Mouse (Mus musculus) MEL (cell line): ENCODE results near the gene Erv3. TPM values are rescaled to one million over a fixed set of nuclear protein-coding genes. Genes with fewer than 3 reads are reported as not detected.

ENCODE experiments used
- DNase-seq: peaks from one replicate; pipeline ENCODE4 v3.0.0; 2011; ENCODE audit warnings: low read depth, low spot score
- H3K27ac ChIP-seq: 2 replicates; pipeline ENCODE4 v1.5.1; 2012; ENCODE audit warnings: low read depth, mild to moderate bottlenecking, control low read depth, low read length, moderate library complexity; ENCODE audit not compliant: control insufficient read depth
- H3K27me3 ChIP-seq, 2 experiments: fragments of 150-350 bp in 1 of 2; sonication (generic) in 1 of 2; 2 replicates each; pipeline ENCODE4 v1.6.1; 2012; ENCODE audit warnings: low read length in 2 of 2, mild to moderate bottlenecking in 2 of 2, improper control_type of control experiment in 1 of 2, moderate library complexity in 1 of 2; ENCODE audit not compliant: insufficient read depth in 2 of 2, control insufficient read depth in 1 of 2
- H3K36me3 ChIP-seq, 2 experiments: 2 replicates each; pipeline ENCODE4 v1.6.1; 2012 to 2014; ENCODE audit warnings: low read length in 2 of 2, improper control_type of control experiment in 1 of 2, inconsistent platforms in 1 of 2, mild to moderate bottlenecking in 1 of 2; ENCODE audit not compliant: insufficient read depth in 2 of 2, control insufficient read depth in 1 of 2
- H3K4me1 ChIP-seq, 2 experiments: fragments of 150-350 bp in 1 of 2; sonication (generic) in 1 of 2; 2 replicates each; pipeline ENCODE4 v1.6.1; 2012; ENCODE audit warnings: low read length in 2 of 2, improper control_type of control experiment in 1 of 2, mild to moderate bottlenecking in 1 of 2; ENCODE audit not compliant: insufficient read depth in 2 of 2, control insufficient read depth in 1 of 2
- H3K4me3 ChIP-seq, 2 experiments: fragments of 150-350 bp in 1 of 2; sonication (generic) in 1 of 2; 2 replicates each; pipeline ENCODE4 v1.5.1; 2012; ENCODE audit warnings: low read depth in 2 of 2, low read length in 2 of 2, mild to moderate bottlenecking in 2 of 2, moderate library complexity in 2 of 2, control low read depth in 1 of 2, improper control_type of control experiment in 1 of 2; ENCODE audit not compliant: control insufficient read depth in 1 of 2, insufficient read depth in 1 of 2
- H3K79me2 ChIP-seq: 2 replicates; pipeline ENCODE4 v1.6.1; 2012; ENCODE audit warnings: mild to moderate bottlenecking, low read length, moderate library complexity; ENCODE audit not compliant: control insufficient read depth, poor library complexity, insufficient read depth
- H3K9ac ChIP-seq: 2 replicates; pipeline ENCODE4 v1.6.1; 2012; ENCODE audit warnings: low read depth, mild to moderate bottlenecking, control low read depth, low read length, moderate library complexity; ENCODE audit not compliant: control insufficient read depth, poor library complexity, severe bottlenecking
- H3K9me3 ChIP-seq: fragments of 150-350 bp; sonication (generic); replicated peaks from 2 replicates; pipeline ENCODE4 v1.6.1; 2012; ENCODE audit warnings: mild to moderate bottlenecking, low read length, improper control_type of control experiment, moderate library complexity; ENCODE audit not compliant: insufficient read depth
- CHD1 ChIP-seq: IDR thresholded peaks from 2 replicates; pipeline ENCODE4 v1.6.1; 2012; ENCODE audit warnings: low read depth, mild to moderate bottlenecking, inconsistent platforms, low read length, improper control_type of control experiment
- CTCF ChIP-seq, 3 experiments: IDR thresholded peaks in 2 of 3; conservative IDR thresholded peaks in 1 of 3; 2 replicates each; pipeline ENCODE4 v1.5.1; 2011 to 2012; ENCODE audit warnings: low read length in 3 of 3, low read depth in 2 of 3, mild to moderate bottlenecking in 2 of 3, improper control_type of control experiment in 1 of 3, inconsistent platforms in 1 of 3, mixed read lengths in 1 of 3, moderate library complexity in 1 of 3; ENCODE audit not compliant: control insufficient read depth in 1 of 3, insufficient read depth in 1 of 3, poor library complexity in 1 of 3, severe bottlenecking in 1 of 3
- EP300 ChIP-seq, 2 experiments: IDR thresholded peaks; 2 replicates each; pipeline ENCODE4 v1.6.1; 2011; ENCODE audit warnings: improper control_type of control experiment in 2 of 2, low read length in 2 of 2, low read depth in 1 of 2, mild to moderate bottlenecking in 1 of 2
- ETS1 ChIP-seq: IDR thresholded peaks from 2 replicates; pipeline ENCODE4 v1.6.1; 2012; ENCODE audit warnings: low read depth, mild to moderate bottlenecking, inconsistent platforms, low read length, improper control_type of control experiment, moderate library complexity
- GABPA ChIP-seq: IDR thresholded peaks from 2 replicates; pipeline ENCODE4 v1.6.1; 2012; ENCODE audit warnings: low read depth, mild to moderate bottlenecking, inconsistent platforms, low read length, improper control_type of control experiment, moderate library complexity
- GATA1 ChIP-seq: IDR thresholded peaks from 2 replicates; pipeline ENCODE4 v1.6.1; 2011; ENCODE audit warnings: low read depth, low read length, improper control_type of control experiment
- KAT2A ChIP-seq: conservative IDR thresholded peaks from 2 replicates; pipeline ENCODE4 v1.6.1; 2012; ENCODE audit warnings: low read depth, low read length, improper control_type of control experiment, inconsistent platforms
- MAFK ChIP-seq: IDR thresholded peaks from 2 replicates; pipeline ENCODE4 v1.6.1; 2011; ENCODE audit warnings: low read depth, mild to moderate bottlenecking, low read length, improper control_type of control experiment, borderline replicate concordance
- MAX ChIP-seq: IDR thresholded peaks from 2 replicates; pipeline ENCODE4 v1.6.1; 2011; ENCODE audit warnings: low read length, improper control_type of control experiment
- MAZ ChIP-seq: IDR thresholded peaks from 2 replicates; pipeline ENCODE4 v1.6.1; 2012; ENCODE audit warnings: low read depth, mild to moderate bottlenecking, inconsistent platforms, low read length, improper control_type of control experiment
- MEF2A ChIP-seq: IDR thresholded peaks from 2 replicates; pipeline ENCODE4 v1.6.1; 2014; ENCODE audit warnings: low read depth, mild to moderate bottlenecking, inconsistent platforms, low read length, improper control_type of control experiment; ENCODE audit not compliant: poor library complexity, insufficient replicate concordance, severe bottlenecking; ENCODE audit errors: extremely low read depth
- MXI1 ChIP-seq: IDR thresholded peaks from 2 replicates; pipeline ENCODE4 v1.6.1; 2011; ENCODE audit warnings: mild to moderate bottlenecking, low read depth, low read length, improper control_type of control experiment
- MYB ChIP-seq: IDR thresholded peaks from 2 replicates; pipeline ENCODE4 v1.6.1; 2011; ENCODE audit warnings: mild to moderate bottlenecking, low read depth, low read length, improper control_type of control experiment
- MYC ChIP-seq: IDR thresholded peaks from 2 replicates; pipeline ENCODE4 v1.6.1; 2011; ENCODE audit warnings: low read depth, mild to moderate bottlenecking, low read length, improper control_type of control experiment, moderate library complexity
- NELFE ChIP-seq: IDR thresholded peaks from 2 replicates; pipeline ENCODE4 v1.6.1; 2011; ENCODE audit warnings: low read depth, low read length, improper control_type of control experiment
- RAD21 ChIP-seq: IDR thresholded peaks from 2 replicates; pipeline ENCODE4 v1.6.1; 2011; ENCODE audit warnings: mild to moderate bottlenecking, low read depth, low read length, improper control_type of control experiment
- SIN3A ChIP-seq: IDR thresholded peaks from 2 replicates; pipeline ENCODE4 v1.6.1; 2012; ENCODE audit warnings: low read length, improper control_type of control experiment, inconsistent platforms
- SMC3 ChIP-seq: IDR thresholded peaks from 2 replicates; pipeline ENCODE4 v1.6.1; 2011; ENCODE audit warnings: low read depth, low read length, improper control_type of control experiment
- TCF12 ChIP-seq: IDR thresholded peaks from 2 replicates; pipeline ENCODE4 v1.6.1; 2014; ENCODE audit warnings: low read depth, mild to moderate bottlenecking, inconsistent platforms, low read length, improper control_type of control experiment, moderate library complexity
- USF2 ChIP-seq, 2 experiments: IDR thresholded peaks; 2 replicates each; pipeline ENCODE4 v1.6.1; 2011 to 2012; ENCODE audit warnings: improper control_type of control experiment in 2 of 2, low read length in 2 of 2, borderline replicate concordance in 1 of 2, inconsistent platforms in 1 of 2, low read depth in 1 of 2, mild to moderate bottlenecking in 1 of 2; ENCODE audit not compliant: insufficient read depth in 1 of 2
- ZC3H11A ChIP-seq: IDR thresholded peaks from 2 replicates; pipeline ENCODE4 v1.6.1; 2012; ENCODE audit warnings: low read depth, mild to moderate bottlenecking, inconsistent platforms, low read length, improper control_type of control experiment
- ZNF384 ChIP-seq: IDR thresholded peaks from 2 replicates; pipeline ENCODE4 v1.6.1; 2012; ENCODE audit warnings: low read depth, mild to moderate bottlenecking, inconsistent platforms, low read length, improper control_type of control experiment
- polyA plus RNA-seq, 2 experiments: library from polyadenylated mRNA; stranded (reverse) in 1 of 2; unstranded in 1 of 2; fragments of >175 nt in 1 of 2; fragments of >200 nt in 1 of 2; gene quantifications; 2 replicates each; pipeline versions ENCODE4 v1.2.1 to v1.2.4; 2012; ENCODE audit warnings: low replicate concordance in 2 of 2, low read depth in 1 of 2; ENCODE audit not compliant: insufficient read length in 2 of 2, insufficient read depth in 1 of 2, missing spikeins in 1 of 2
- total RNA-seq: library from RNA; depleted of rRNA; stranded (reverse); fragments of 300-350 nt; gene quantifications from 2 replicates; pipeline ENCODE4 v1.2.3, GENCODE M21; 2012

Erv3 gene
- total and polyA plus RNA-seq, 3 experiments: 0.36 to 0.62 TPM; not detected in 1

- no peaks in the 10 kb centered on the region for H3K9me3 ChIP-seq
- DNase-seq: peak; percentile 92
- no peaks in the 10 kb centered on the region for H3K36me3 ChIP-seq
- peak overlapping the region; percentile 58 to 60 for H3K4me3 ChIP-seq
- peaks cover under 1 to 2% of the 10 kb centered on the region in 2 experiments; a peak in 1 of 4 replicates for H3K4me1 ChIP-seq
- H3K27me3 ChIP-seq: peaks cover 0 to 1% of the 10 kb centered on the region in 2 experiments; a peak in 1 of 4 replicates
- no peak for TF ChIP-seq USF2 (IDR thresholded peaks at IDR 0.05; ENCODE audit: borderline replicate concordance in 1 of 2, insufficient read depth in 1 of 2, low read depth in 1 of 2, low read length in 2 of 2)
- 0 out of 2 replicates have a peak, but pooled peaks have one; percentile 31 for TF ChIP-seq MAZ
- no peak for TF ChIP-seq GABPA
- TF ChIP-seq ETS1: no peak
- TF ChIP-seq MYC: peak; percentile 2
- TF ChIP-seq MYB: peak; percentile 11; the same call in 1 of the 2 replicates
- TF ChIP-seq RAD21: peak; percentile 98
- TF ChIP-seq NELFE: no peak
- TF ChIP-seq MAFK: no peak
- no peak for TF ChIP-seq KAT2A
- TF ChIP-seq SIN3A: peak; percentile 68
- no peak for TF ChIP-seq CHD1
- no peak for TF ChIP-seq TCF12
- peak; percentile 88 for TF ChIP-seq SMC3
- peak; percentile 74 to 93 (median 76) for TF ChIP-seq CTCF (IDR thresholded peaks at IDR 0.05 in 2 of 3, conservative IDR thresholded peaks at IDR 0.05 in 1 of 3; ENCODE audit: control insufficient read depth in 1 of 3, insufficient read depth in 1 of 3, low read depth in 2 of 3, low read length in 3 of 3, poor library complexity in 1 of 3, severe bottlenecking in 1 of 3)
- TF ChIP-seq GATA1: no peak
- TF ChIP-seq ZC3H11A: peak; percentile 91
- no peak for TF ChIP-seq MEF2A
- peak; percentile 51; the same call in 1 of the 2 replicates for TF ChIP-seq MXI1
- peak in 1 of 2 experiments; percentile 11; a peak in 1 of 4 replicates for TF ChIP-seq EP300 (IDR thresholded peaks at IDR 0.05; ENCODE audit: low read depth in 1 of 2, low read length in 2 of 2)
- no peak for TF ChIP-seq ZNF384
- 0 out of 2 replicates have a peak, but pooled peaks have one; percentile 25 for TF ChIP-seq MAX
- H3K9ac ChIP-seq: peak overlapping the region; percentile 55
- H3K27ac ChIP-seq: no peak overlapping the region
- H3K79me2 ChIP-seq: no peaks in the 10 kb centered on the region
Measured at GRCm38 (mm10) chr2:131820088-131820675, 39.4 kb downstream of the Erv3 start.
